Mouse (Mus musculus) neural tube, embryonic 10.5 days (tissue): ENCODE data around the gene Plekha8.

ENCODE experiments used
- DNase-seq: peaks from one replicate; pipeline ENCODE4 v3.0.0-alpha.2; 2017; ENCODE audit warnings: low spot score; ENCODE audit errors: extremely low spot score

Plekha8 gene

DNA sequence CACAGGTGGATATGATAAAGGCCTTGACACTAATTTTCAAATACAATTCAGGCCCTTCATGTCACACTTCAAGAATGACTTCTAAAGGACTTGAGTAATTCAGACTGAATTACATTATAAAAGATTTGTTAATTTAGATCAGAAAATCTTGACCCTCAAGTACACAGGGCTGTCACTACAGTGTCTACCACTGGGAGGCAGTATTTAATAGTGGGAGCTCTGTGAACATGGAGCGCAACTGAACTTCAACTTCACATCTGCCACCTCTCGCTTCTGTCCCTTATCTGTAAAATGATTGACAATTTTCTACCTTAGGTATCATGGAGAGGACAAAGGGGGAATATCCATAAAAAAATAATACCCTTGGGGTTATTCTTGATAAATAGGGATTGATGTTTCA lies 8.7 kb upstream of the Plekha8 start:
- DNase-seq = no peak

DNA sequence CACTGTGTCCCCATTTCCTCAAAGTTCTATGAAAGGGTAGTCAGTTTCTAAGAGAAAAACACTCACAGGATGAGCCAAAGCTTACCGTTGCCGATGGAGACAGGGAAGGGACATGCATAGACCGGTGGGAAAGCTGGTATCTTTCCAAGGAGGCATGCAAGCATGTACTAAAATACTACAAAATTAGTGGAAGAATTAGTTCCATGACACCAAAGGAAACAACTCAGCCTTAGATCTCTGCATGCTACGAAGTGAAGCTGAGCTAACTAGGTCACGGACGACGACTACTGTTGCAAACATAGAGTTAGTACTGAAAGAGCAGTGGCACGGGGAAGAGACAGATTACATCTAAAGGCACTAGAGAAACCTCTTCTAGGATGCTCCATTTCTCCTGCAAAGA lies 8.0 kb upstream of the Plekha8 start:
- no peak for DNase-seq

DNA sequence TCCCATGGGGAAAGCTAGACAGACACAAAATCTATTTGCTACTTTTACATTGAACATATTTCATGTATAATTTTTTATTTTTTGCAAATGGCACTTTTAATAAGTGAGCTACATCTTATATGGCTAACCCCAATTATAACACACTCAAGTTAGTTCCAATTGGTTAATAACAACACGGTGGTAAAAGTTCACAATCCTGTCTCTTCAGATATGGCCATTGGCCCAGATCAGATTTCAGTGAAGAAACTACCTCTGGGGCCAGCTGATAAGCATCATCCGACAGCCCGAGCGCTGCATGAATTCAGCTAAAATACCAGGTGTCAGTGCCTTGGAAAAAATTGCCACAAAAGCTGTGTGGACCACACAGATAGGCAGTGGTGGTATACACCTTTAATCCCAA lies 7.2 kb upstream of the Plekha8 start:
- no peak for DNase-seq

DNA sequence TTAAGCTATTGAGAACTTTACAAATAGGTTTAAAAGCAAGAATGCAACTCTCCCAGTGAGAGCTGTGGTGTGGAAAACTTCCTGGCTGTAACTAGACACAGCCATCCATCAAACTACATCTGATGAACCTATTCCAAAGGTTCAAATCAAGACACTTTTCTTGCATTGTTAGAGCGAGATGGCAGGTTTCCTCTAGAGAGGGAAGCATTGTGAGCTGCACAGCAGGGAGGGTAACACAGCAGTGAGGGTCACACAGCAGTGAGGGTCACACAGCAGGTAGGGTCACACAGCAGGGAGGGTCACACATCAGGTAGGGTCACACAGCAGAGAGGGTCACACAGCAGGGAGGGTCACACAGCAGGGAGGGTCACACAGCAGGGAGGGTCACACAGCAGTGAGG lies 6.7 kb upstream of the Plekha8 start:
- no peak for DNase-seq

DNA sequence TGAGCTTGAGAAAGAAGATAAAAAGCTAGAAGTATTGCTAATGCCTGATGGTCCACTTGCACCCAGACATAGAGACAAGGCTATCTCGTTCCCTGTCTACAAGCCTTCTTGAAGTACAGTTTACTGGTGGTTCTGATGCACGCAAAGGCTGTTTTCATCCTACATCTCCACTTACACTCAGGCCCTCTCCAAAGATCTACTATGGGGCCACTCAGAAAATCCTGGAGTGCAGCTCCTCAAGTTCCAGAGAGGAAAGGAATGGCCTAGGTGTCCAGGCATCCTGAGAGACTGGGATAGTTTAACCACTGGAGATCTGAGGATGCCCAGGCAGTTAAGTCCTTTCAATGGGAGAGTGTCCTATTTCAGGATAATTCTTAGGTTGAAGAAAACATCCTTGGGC lies 4.2 kb upstream of the Plekha8 start:
- DNase-seq = no peak

DNA sequence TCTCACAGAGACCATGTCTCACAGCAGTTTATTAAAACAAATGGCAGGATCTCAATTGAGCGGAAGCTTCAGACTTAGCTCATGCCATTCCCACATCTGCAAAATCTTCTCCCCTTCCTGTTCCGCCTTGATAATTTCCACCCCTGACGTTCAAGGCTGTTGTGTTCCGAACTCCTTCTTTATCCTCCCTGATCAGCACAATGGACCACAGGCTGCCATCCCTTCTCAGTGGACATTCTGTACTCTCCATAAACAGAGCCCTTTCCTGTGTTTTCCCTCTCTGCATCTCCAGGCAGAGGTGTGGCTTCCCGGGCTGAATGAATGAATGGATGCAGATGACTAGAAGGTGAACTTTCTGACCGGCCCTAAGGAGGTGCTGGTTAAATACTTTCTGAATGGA lies 3.1 kb upstream of the Plekha8 start:
- no peak for DNase-seq

DNA sequence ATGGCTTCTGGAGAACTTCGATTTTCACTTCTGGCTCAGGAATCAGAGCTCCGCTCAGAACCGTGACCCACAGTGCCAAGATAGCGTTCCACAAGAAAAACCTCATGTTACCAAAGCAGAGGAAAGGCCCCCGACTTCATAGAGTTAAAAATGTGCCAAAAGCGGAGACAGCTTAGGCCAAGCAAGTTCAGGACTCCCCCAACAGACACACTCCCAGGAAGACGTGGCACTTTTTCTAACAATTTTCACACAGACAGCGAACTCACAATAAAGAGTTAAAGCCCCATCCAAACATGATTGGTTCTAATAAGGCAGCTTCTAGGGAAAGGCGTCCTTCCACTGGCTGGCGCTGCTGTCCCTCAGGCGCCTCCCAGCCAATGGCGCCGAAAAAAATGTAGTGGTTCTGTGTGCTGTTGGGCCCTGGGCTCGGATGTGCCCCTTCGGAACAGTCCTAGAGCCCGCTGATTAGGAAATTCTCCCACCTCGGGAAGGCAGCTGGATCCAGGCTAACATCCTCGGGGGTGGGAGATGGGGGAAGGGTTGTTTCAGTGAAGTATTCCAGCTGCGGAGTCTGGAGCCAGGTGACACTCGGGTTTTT lies 1.9 kb upstream of the Plekha8 start:
- DNase-seq = peak; percentile 83

DNA sequence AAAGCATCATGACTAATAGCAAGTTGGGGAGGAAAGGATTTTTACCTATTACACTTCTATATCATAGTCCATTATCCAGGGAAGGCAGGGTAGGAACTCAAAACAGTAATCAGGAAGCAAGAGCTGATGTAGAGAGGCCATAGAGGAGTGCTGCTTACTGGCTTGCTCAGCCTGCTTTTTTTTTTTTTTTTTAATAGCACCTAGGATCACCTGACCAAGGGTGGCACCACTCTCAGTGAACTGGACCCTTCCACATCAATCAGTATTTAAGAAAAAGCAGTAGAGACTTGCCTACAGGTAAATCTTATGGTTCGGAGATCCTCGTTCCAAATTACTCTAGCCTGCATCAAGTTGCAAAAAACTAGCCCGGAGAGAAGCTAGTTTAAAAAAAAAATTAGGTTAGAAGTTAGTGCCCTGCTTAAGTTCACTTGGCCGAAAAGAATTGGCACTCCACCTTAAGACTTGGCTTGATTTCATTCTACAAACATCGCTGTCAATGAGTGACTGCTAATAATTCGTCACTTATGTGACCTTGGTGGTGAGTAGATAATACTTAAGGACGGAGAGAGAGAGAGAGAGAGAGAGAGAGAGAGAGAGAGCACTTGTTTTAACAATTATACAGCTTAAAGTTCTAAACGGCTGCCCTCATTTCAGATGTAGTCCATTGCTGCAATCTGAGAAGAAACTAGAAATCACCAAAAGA lies 994 bp upstream of the Plekha8 start:
- DNase-seq = no peak

DNA sequence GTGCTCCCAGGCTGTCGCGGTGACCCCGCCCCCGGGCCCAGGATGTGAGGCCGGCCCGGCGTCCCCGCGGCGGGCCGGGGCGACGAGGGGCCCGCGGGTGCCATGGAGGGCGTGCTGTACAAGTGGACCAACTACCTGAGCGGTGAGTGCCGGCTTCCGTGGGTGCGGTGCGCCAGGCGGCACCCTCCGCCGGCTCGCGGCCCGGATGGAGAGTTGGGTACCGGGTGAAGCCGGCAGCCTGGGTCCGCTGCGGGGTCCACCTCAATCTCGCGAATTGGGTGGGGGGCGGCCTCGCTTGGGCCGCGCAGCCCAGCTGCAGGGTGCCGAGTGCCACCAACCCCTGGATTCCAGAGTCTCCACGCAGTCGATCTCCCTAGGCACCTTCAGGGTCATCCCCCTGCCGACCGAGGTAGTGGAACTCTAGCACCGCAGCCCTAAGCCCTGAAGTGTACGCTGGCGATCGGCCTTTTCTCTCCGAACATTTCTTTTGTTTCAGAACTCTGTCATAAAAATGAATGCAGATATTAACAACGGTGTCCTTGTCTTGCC lies 493 bp downstream of the Plekha8 start:
- DNase-seq = no peak

DNA sequence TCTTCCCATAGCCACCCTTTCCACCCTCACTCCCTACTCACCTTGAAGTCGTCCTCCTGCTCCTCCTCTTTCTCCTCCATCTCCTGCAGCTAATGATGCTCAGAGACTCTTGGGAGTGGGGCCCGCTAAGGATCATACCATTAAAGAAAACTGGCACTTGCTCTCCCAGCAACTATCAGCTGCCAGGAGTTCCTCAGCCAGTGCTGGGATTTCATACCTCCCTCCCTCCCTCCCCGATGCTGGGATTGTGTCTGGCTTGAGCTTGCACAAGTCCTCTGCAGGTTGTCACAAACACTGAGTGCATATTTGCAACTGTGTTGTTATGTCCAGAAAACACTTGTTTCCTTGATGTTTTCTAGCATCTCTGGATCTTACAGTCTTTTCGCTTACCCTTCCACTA lies 2.3 kb downstream of the Plekha8 start, which contains the start of gene Fkbp14:
Gene Fkbp14, minus strand, starts transcription at position 101 of the 400 bp plus-strand sequence.
- DNase-seq = no peak

DNA sequence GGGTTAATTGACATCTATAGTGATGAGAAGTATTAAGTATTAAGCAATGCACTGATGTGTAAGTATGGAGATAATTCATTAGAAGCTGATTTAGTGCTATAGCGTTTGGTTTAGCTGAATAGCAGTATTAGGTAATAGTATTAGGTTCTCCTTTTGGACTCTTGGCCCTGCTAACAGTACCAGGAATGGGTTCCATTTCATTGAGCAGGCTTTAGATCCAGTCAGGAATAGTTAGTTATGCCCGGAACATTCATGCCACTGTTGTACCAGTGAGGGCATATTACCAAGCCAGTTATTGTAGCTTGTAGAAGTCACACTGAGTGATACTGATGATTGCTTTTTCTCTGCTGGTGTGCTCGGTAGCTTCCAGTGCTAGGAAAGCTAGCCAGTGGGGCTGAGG lies 2.8 kb downstream of the Plekha8 start:
- DNase-seq = no peak

DNA sequence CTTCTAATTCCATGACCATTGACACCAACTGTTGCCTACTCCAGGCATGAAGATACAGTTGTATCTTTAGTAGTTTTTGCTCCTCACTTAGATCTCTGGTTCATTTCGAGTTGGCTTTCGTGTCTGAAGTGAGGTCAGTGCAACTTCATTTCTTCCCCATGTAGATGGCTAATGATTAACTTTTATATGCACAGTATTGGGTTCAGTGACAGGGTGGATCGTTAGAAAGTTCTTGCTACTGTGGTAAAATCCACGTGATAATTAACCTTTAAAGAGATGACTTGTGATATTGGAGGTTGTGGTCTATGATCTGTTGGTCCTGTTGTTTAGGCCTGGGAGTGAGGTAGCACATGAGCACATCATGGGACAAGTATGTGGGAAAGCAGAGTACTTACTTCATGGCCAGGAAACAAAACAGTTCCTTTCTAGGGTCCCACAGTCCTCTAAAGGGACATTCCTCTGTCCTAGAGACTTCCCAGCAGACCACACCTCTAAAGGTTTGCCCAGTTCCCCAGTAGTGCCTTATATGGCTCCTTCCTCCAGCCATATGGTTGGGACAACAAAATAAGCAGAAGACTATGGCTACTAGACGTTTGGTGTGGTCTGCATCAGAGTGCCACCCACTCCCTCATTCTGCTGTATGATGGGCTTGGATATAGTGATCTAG lies 5.9 kb downstream of the Plekha8 start:
- no peak for DNase-seq

DNA sequence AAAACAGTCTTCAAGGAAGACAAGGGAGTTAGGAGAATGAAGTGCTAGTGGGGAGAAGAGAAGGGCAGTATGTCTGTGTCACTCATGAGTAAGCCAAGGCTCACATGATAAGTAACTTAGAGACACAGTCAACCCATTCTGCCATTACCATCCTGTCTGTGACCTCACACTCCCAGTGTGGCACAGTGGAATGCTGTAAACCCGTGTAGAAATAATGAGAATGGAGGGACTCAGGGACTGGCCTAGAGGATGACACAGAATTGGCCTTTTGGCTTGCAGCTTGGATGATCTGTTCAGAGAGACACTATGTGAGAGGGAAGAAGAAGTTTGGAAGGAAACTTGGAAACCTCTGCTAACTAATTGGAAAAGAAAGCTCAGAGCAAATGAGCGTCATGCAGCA lies 8.0 kb downstream of the Plekha8 start:
- no peak for DNase-seq

DNA sequence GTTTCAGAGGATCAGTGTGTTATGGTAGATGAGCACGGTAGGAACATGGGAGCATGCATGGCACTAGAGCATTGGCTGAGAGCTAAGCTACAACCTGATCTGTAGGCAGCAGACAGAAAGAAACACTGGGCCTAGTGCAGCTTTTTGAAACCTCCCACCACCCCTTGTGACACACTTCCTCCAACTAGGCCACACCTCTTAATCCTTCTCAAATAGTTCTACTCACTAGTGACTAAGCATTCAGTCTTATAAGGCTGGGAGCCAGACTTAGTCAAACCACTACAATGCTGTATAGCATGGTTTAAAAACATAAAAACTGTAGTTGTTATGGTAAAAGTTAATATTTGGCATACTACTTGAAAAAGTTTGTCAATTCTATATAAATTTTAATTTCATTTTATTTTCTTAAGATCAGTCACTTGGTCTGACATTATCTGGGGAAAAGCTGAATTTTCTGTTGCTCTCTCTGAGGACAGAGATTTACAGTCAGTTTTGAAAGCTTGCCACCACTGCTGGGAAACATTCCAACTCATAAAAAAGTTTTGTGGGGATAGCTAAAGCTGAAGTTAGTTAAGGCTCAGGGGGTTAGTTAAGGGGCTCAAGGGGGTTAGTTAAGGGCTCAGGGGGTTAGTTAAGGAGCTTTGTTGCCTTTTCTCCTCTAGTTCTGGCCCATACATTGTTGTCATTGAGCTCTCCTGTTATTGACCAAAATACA lies 9.2 kb downstream of the Plekha8 start:
- DNase-seq = no peak

DNA sequence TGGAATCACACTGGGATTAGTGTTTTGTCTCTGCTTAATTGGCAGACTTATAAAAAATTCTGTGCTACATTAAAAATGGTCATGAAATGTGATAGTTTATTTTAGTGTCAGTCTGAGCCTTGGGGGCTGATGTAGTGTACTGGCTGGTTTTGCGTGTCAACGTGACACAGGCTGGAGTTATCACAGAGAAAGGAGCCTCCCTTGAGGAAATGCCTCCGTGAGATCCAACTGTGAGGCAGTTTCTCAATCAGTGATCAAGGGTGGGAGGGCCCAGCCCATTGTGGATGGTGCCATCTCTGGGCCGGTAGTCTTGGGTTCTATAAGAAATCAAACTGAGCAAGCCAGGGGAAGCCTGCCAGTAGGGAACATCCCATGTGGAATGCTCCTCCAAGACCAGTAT lies 11.3 kb downstream of the Plekha8 start:
- no peak for DNase-seq

DNA sequence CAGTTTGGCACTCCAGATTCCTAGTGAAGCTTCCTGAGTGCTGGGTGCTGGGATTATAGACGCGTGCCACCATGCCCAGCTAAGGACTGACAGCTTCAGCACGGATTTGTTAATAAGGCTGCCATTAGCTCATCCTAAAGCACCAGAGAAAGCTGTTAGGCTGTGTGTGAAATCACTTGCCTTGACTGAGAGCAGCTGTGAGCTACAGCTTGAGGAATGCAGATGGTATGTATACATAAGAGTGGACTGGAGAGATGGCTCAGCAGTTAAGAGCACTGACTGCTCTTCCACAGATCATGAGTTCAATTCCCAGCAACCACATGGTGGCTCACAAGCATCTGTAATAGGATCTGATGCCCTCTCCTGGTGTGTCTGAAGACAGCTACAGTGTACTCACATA lies 22.5 kb downstream of the Plekha8 start:
- no peak for DNase-seq

DNA sequence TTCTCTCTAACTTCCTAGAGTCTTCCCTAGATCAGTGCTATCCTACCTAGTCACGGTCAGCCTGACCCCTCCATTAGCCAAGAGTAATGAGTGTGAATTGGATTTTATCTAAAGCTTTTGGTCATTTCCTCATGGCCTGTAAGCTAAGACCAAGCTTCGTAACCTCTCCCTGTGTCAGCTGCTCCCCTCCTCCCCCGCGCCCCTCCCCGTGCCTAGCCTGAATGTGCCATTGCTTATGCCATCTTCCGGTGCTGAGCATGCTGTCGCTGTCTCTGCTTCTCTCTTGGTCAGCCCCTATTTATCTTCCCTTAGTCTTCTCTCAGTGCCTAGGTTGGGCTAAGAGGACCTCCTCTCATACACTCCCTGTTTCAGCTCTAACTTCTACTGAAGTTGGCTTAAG lies 24.6 kb downstream of the Plekha8 start:
- no peak for DNase-seq

DNA sequence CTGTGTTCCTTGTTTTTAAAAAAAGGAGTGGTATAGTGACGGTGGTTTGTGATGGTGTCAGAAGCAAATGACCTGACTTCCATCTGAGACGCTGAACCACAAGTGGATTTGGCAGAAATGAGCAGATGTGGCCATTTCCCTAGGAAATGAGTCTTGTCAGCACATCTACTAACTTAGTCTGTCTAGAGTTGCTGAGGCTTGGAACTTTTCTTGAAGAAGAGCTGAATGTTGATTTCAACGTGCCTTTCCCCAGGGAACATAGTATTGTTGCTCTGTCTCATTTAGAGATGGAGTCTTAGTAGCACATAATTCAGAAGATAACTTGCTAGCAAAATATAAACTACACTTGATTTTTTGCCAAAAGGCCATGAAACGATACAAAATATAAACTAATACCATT lies 25.4 kb downstream of the Plekha8 start:
- no peak for DNase-seq

DNA sequence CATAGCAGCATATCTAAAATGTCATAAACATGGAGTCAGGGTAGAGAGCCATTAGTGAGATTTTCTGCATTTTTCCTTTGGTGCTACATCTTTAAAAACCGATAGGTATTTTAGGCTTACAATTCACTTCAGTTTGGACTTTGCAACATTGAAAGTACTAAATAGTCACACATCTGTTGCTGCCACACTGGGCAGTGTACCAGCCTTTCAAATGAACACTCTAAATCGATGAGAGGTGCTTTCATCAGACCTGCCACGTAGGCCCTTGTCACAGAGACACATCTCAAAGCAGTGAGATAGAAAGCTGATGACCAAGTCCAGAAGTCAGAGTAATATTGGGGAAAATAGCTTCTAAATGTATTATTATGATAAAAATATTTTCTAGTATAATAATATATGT lies 33.5 kb downstream of the Plekha8 start:
- no peak for DNase-seq

DNA sequence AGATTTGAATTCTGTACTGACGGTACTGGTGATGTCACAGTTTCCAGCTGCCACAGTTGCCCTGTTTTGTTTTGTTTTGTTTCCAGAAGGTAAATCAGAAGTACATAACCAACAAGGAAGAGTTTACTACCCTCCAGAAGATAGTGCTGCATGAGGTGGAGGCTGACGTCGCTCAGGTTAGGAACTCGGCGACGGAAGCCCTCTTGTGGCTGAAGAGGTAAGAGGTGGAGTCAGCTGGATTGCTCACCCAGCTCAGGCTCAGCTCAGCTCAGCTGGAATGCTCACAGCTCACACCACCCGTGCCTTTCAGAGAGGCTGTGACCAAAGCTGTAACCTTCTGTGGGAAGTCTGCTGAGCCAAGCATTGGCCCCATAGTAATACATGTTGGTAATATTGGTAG lies 34.8 kb downstream of the Plekha8 start:
- DNase-seq = no peak

DNA sequence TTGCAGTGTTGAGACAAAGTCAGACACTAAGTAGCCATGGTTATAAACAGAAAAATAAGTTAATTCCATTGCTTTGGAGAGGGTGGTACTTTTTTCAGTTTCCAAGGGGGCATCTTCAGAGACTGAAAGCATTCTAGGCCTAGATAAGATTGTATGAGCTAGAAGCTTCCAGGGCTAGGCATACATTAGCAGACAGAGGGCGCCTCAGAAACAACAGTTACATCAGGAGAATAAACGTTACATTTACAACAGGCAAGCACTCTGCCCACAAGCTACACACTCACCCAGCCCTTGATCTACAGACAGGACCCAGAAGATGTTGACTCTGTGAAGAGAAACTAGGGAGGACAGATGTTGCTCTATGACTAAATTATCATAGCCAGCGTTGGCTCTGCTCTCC lies 36.6 kb downstream of the Plekha8 start:
- no peak for DNase-seq

DNA sequence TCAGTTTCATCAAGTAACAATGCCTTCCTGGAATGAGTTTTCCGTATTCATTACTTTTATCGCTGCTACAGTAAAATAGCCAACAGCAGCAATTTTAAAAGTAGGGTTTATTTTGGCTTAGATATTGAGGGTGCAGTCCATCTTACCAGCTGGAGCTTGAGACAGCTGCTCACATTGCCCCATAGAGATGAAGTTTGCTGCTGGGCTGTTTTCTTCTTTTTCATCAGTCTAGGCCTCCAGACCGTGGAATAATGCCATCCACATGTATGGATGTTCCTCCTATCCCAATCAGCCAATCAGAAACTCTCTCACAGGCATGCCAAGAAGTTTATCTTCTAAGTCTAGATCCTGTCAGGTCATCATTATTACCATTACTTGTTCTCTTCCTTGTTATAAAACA lies 45.0 kb downstream of the Plekha8 start:
- DNase-seq = no peak
